Mouse (Mus musculus): ENCODE results near the gene Mthfr.

GRCm38 (mm10) chr4:148038600-148039253 is at the start of gene Mthfr, which contains the start of gene Clcn6:
- peak; percentile 99 for TF ChIP-seq POLR2AphosphoS2 (IDR thresholded peaks at IDR 0.05; ENCODE audit: insufficient read length, low read depth)
- peak in 1 of 3 experiments; percentile 12 for TF ChIP-seq MYOG (IDR thresholded peaks at IDR 0.05; ENCODE audit: control insufficient read depth in 1 of 3, insufficient read depth in 1 of 3, insufficient read length in 2 of 3, low read depth in 2 of 3)
- TF ChIP-seq POLR2A (IDR thresholded peaks at IDR 0.05; ENCODE audit: insufficient read length, low read depth) = peak; percentile 98
- no peak for TF ChIP-seq TCF12 (IDR thresholded peaks at IDR 0.05; ENCODE audit: insufficient read depth, poor library complexity, severe bottlenecking)

Measured in myocyte (in vitro differentiated cells).